Mouse (Mus musculus): Measurements from ENCODE around the gene Sftpa1. TPM values are rescaled to one million over a fixed set of nuclear protein-coding genes. Genes with fewer than 3 reads are reported as not detected.

The Sftpa1 gene
- total RNA-seq (2021), result not detected
- long read RNA-seq, experiment 1, result 0 reads
- long read RNA-seq, experiment 2, result 0 reads

GRCm38 (mm10) chr14:41131540-41131939 is at the start of gene Sftpa1:
Sftpa1 (plus strand) TSS chr14:41131782.
- no peak for DNase-seq

GRCm38 (mm10) chr14:41082408-41082807 is 49.2 kb upstream of the Sftpa1 start:
- no peak for DNase-seq

- DNase-seq, result no peak
Measured at GRCm38 (mm10) chr14:41087509-41087908, 44.1 kb upstream of the Sftpa1 start.

GRCm38 (mm10) chr14:41090777-41091176 is 40.8 kb upstream of the Sftpa1 start:
- DNase-seq, result no peak

- no peak for DNase-seq
Measured at GRCm38 (mm10) chr14:41094114-41094513, 37.5 kb upstream of the Sftpa1 start.

GRCm38 (mm10) chr14:41096296-41096860 is 35.2 kb upstream of the Sftpa1 start:
- DNase-seq, result no peak

GRCm38 (mm10) chr14:41098726-41099125 is 32.9 kb upstream of the Sftpa1 start:
- no peak for DNase-seq

- no peak for DNase-seq
Measured at GRCm38 (mm10) chr14:41100712-41101111, 30.9 kb upstream of the Sftpa1 start.

- no peak for DNase-seq
Measured at GRCm38 (mm10) chr14:41101242-41101641, 30.3 kb upstream of the Sftpa1 start.

- no peak for DNase-seq
Measured at GRCm38 (mm10) chr14:41102269-41102668, 29.3 kb upstream of the Sftpa1 start.

GRCm38 (mm10) chr14:41104853-41105444 is 26.6 kb upstream of the Sftpa1 start, which contains the start of gene Mat1a:
Mat1a (plus strand) TSS chr14:41105035.
- no peak for DNase-seq

- no peak for DNase-seq
Measured at GRCm38 (mm10) chr14:41111031-41111668, 20.4 kb upstream of the Sftpa1 start.

GRCm38 (mm10) chr14:41112944-41113343 is 18.6 kb upstream of the Sftpa1 start:
- DNase-seq, result no peak

GRCm38 (mm10) chr14:41116271-41116670 is 15.3 kb upstream of the Sftpa1 start:
- DNase-seq, result no peak

GRCm38 (mm10) chr14:41124683-41125082 is 6.9 kb upstream of the Sftpa1 start:
- DNase-seq, result no peak

GRCm38 (mm10) chr14:41127997-41128396 is 3.6 kb upstream of the Sftpa1 start:
- no peak for DNase-seq

- no peak for DNase-seq
Measured at GRCm38 (mm10) chr14:41137006-41137405, 5.4 kb downstream of the Sftpa1 start.

- DNase-seq, result no peak
Measured at GRCm38 (mm10) chr14:41140686-41141085, 9.1 kb downstream of the Sftpa1 start.

- no peak for DNase-seq
Measured at GRCm38 (mm10) chr14:41146035-41146434, 14.5 kb downstream of the Sftpa1 start.

GRCm38 (mm10) chr14:41146922-41147321 is 15.3 kb downstream of the Sftpa1 start:
- no peak for DNase-seq

GRCm38 (mm10) chr14:41147356-41147755 is 15.8 kb downstream of the Sftpa1 start:
- no peak for DNase-seq

- DNase-seq, result no peak
Measured at GRCm38 (mm10) chr14:41151220-41151898, 19.8 kb downstream of the Sftpa1 start, which contains the start of gene Mbl1. Mbl1 (plus strand) TSS chr14:41151458.

- DNase-seq, result no peak
Measured at GRCm38 (mm10) chr14:41160076-41160475, 28.5 kb downstream of the Sftpa1 start.

All from gastrocnemius, postnatal 10 days (tissue).